Mouse (Mus musculus) lung, embryonic 15.5 days (tissue): Measurements from ENCODE around the gene Cstf1. TPM values are rescaled to one million over a fixed set of nuclear protein-coding genes. Genes with fewer than 3 reads are reported as not detected.

ENCODE experiments used
- polyA plus RNA-seq: library from polyadenylated mRNA; unstranded; fragments of >200 nt; fragmentation: Nextera tagmentation; extraction: Ambion mirVana; gene quantifications from 2 replicates; pipeline ENCODE4 v1.2.1, GENCODE M21; 2015

The Cstf1 gene
- polyA plus RNA-seq, 1 experiment from 2014 or later, result 43.4 TPM

Other genes with a start within 250 kb of the Cstf1 start
- gene Mc3r, start 122.2 kb upstream of the Cstf1 start, polyA plus RNA-seq, result not detected in 2 replicates
- 36.5 and 39.6 TPM in 2 replicates for gene Fam210b, start 25.1 kb upstream of the Cstf1 start, polyA plus RNA-seq
- gene Aurka, start 146 bp upstream of the Cstf1 start, polyA plus RNA-seq, result 130 and 138 TPM in 2 replicates
- 5.5 and 6.7 TPM in 2 replicates for gene Cass4, start 23.1 kb downstream of the Cstf1 start, polyA plus RNA-seq
- 73.0 and 79.0 TPM in 2 replicates for gene Rtf2, start 69.9 kb downstream of the Cstf1 start, polyA plus RNA-seq
- 1.5 and 1.7 TPM in 2 replicates for gene Gcnt7, start 87.9 kb downstream of the Cstf1 start, polyA plus RNA-seq
- 0.30 TPM in 1 of 2 replicates, not detected in the other for gene Fam209, start 101.8 kb downstream of the Cstf1 start, polyA plus RNA-seq
- gene Tfap2c, start 178.9 kb downstream of the Cstf1 start, polyA plus RNA-seq, result 0.16 and 0.26 TPM in 2 replicates